Mouse (Mus musculus): ENCODE measurements around the gene Tpcn1. TPM values are rescaled to one million over a fixed set of nuclear protein-coding genes. Genes with fewer than 3 reads are reported as not detected.
A peak's percentile ranks its signal among the peaks of the same experiment; 100 is the strongest.

The Tpcn1 gene
- polyA plus RNA-seq, 1 experiment from 2014 or later: 18.1 TPM

GRCm38 (mm10) chr5:120576781-120577301, 11.6 kb downstream of the Tpcn1 start:
- Histone ChIP-seq H3K27ac (replicated peaks) (no peak overlapping the region), H3K4me3 (no peak overlapping the region), H3K4me2 (no peak overlapping the region), H3K9ac (no peak overlapping the region), H3K9me3 (no peaks in the 10 kb centered on the region), H3K27me3 (no peaks in the 10 kb centered on the region), H3K36me3 (no peaks in the 10 kb centered on the region), H3K4me1 (replicated peaks) (peaks cover 30% of the 10 kb centered on the region)
- no peak for ATAC-seq (ENCODE audit: low FRiP score, low read depth)
- WGBS: 81% methylated on average over 11 of the region's 11 CpGs

- Histone ChIP-seq H3K27me3 (no peaks in the 10 kb centered on the region), H3K36me3 (no peaks in the 10 kb centered on the region), H3K9me3 (no peaks in the 10 kb centered on the region), H3K4me3 (no peak overlapping the region), H3K9ac (no peak overlapping the region), H3K4me2 (no peak overlapping the region), H3K27ac (replicated peaks) (no peak overlapping the region), H3K4me1 (replicated peaks) (peaks cover 44% of the 10 kb centered on the region)
- ATAC-seq (ENCODE audit: low FRiP score, low read depth): no peak
- 74% methylated on average over 10 of the region's 10 CpGs for WGBS
Observed at GRCm38 (mm10) chr5:120574469-120575063, 13.9 kb downstream of the Tpcn1 start.

GRCm38 (mm10) chr5:120571056-120571740, 17.3 kb downstream of the Tpcn1 start:
- no peaks in the 10 kb centered on the region for H3K27me3 ChIP-seq
- peaks cover 61% of the 10 kb centered on the region for H3K4me1 ChIP-seq (replicated peaks)
- no peak overlapping the region for H3K4me3 ChIP-seq
- H3K9me3 ChIP-seq: no peaks in the 10 kb centered on the region
- H3K9ac ChIP-seq: no peak overlapping the region
- ATAC-seq (ENCODE audit: low FRiP score, low read depth): no peak
- 38% methylated on average over 14 of the region's 14 CpGs for WGBS
- no peak overlapping the region for H3K4me2 ChIP-seq
- H3K27ac ChIP-seq (replicated peaks): peak overlapping the region; percentile 60
- H3K36me3 ChIP-seq: no peaks in the 10 kb centered on the region

GRCm38 (mm10) chr5:120570289-120570897, 18.1 kb downstream of the Tpcn1 start:
- Histone ChIP-seq H3K27ac (replicated peaks) (no peak overlapping the region; the same call in 1 of the 2 replicates), H3K9ac (no peak overlapping the region), H3K4me2 (no peak overlapping the region), H3K4me1 (replicated peaks) (peaks cover 69% of the 10 kb centered on the region), H3K36me3 (no peaks in the 10 kb centered on the region), H3K9me3 (no peaks in the 10 kb centered on the region), H3K27me3 (no peaks in the 10 kb centered on the region), H3K4me3 (no peak overlapping the region)
- whole genome bisulfite sequencing: 80% methylated on average over 11 of the region's 11 CpGs
- ATAC-seq (ENCODE audit: low FRiP score, low read depth): no peak

- H3K27ac ChIP-seq (replicated peaks): 0 out of 2 replicates have a peak overlapping the region, but pooled peaks have one; percentile 88
- WGBS: 87% methylated on average over 3 of the region's 3 CpGs
Observed at GRCm38 (mm10) chr5:120569791-120570190, 18.7 kb downstream of the Tpcn1 start.

GRCm38 (mm10) chr5:120568964-120569363, 19.5 kb downstream of the Tpcn1 start:
- no peaks in the 10 kb centered on the region for H3K9me3 ChIP-seq
- WGBS: 82% methylated on average over 4 of the region's 4 CpGs
- H3K4me1 ChIP-seq (replicated peaks): peaks cover 79% of the 10 kb centered on the region
- no peak overlapping the region for H3K9ac ChIP-seq
- H3K4me2 ChIP-seq: peak overlapping the region; percentile 16; the same call in 1 of the 2 replicates
- no peak for ATAC-seq (ENCODE audit: low FRiP score, low read depth)
- H3K36me3 ChIP-seq: no peaks in the 10 kb centered on the region
- peak overlapping the region; percentile 88 for H3K27ac ChIP-seq (replicated peaks)
- no peak overlapping the region for H3K4me3 ChIP-seq
- H3K27me3 ChIP-seq: no peaks in the 10 kb centered on the region

More at GRCm38 (mm10) chr5:120569791-120570190, 18.7 kb downstream of the Tpcn1 start:
- Histone ChIP-seq H3K9me3 (no peaks in the 10 kb centered on the region), H3K36me3 (no peaks in the 10 kb centered on the region), H3K9ac (no peak overlapping the region), H3K4me1 (replicated peaks) (peaks cover 75% of the 10 kb centered on the region), H3K27me3 (no peaks in the 10 kb centered on the region), H3K4me2 (no peak overlapping the region), H3K4me3 (no peak overlapping the region)
- no peak for ATAC-seq (ENCODE audit: low FRiP score, low read depth)

- no peak overlapping the region for H3K4me3 ChIP-seq
- H3K9me3 ChIP-seq: no peaks in the 10 kb centered on the region
- no peaks in the 10 kb centered on the region for H3K27me3 ChIP-seq
- no peaks in the 10 kb centered on the region for H3K36me3 ChIP-seq
- peaks cover 86% of the 10 kb centered on the region for H3K4me1 ChIP-seq (replicated peaks)
- H3K27ac ChIP-seq (replicated peaks): peak overlapping the region; percentile 88
- ATAC-seq (ENCODE audit: low FRiP score, low read depth): no peak
- WGBS: 32% methylated on average over 9 of the region's 9 CpGs
- peak overlapping the region; percentile 16 for H3K4me2 ChIP-seq
- H3K9ac ChIP-seq: no peak overlapping the region
Observed at GRCm38 (mm10) chr5:120568336-120568768, 20.1 kb downstream of the Tpcn1 start.

GRCm38 (mm10) chr5:120567761-120568211, 20.7 kb downstream of the Tpcn1 start:
- 18% methylated on average over 14 of the region's 14 CpGs for WGBS

GRCm38 (mm10) chr5:120567253-120567701, 21.2 kb downstream of the Tpcn1 start:
- H3K36me3 ChIP-seq: no peaks in the 10 kb centered on the region
- no peaks in the 10 kb centered on the region for H3K27me3 ChIP-seq
- peak overlapping the region; percentile 88 for H3K27ac ChIP-seq (replicated peaks)
- ATAC-seq (ENCODE audit: low FRiP score, low read depth): peak; percentile 20
- H3K4me1 ChIP-seq (replicated peaks): peaks cover 86% of the 10 kb centered on the region
- H3K4me3 ChIP-seq: no peak overlapping the region
- peak overlapping the region; percentile 29; the same call in 1 of the 2 replicates for H3K9ac ChIP-seq
- WGBS: 7% methylated on average over 21 of the region's 21 CpGs
- no peaks in the 10 kb centered on the region for H3K9me3 ChIP-seq
- peak overlapping the region; percentile 16 for H3K4me2 ChIP-seq

More at GRCm38 (mm10) chr5:120567761-120568211, 20.7 kb downstream of the Tpcn1 start:
- Histone ChIP-seq H3K27ac (replicated peaks) (peak overlapping the region; percentile 88), H3K4me3 (no peak overlapping the region), H3K9ac (peak overlapping the region; percentile 29; the same call in 1 of the 2 replicates), H3K27me3 (no peaks in the 10 kb centered on the region), H3K4me1 (replicated peaks) (peaks cover 87% of the 10 kb centered on the region), H3K4me2 (peak overlapping the region; percentile 16), H3K9me3 (no peaks in the 10 kb centered on the region), H3K36me3 (no peaks in the 10 kb centered on the region)
- ATAC-seq (ENCODE audit: low FRiP score, low read depth): no peak

- Histone ChIP-seq H3K4me1 (replicated peaks) (peaks cover 88% of the 10 kb centered on the region), H3K4me3 (no peak overlapping the region), H3K27me3 (no peaks in the 10 kb centered on the region), H3K4me2 (peak overlapping the region; percentile 16), H3K9ac (peak overlapping the region; percentile 29), H3K36me3 (no peaks in the 10 kb centered on the region), H3K27ac (replicated peaks) (peak overlapping the region; percentile 88), H3K9me3 (no peaks in the 10 kb centered on the region)
- ATAC-seq (ENCODE audit: low FRiP score, low read depth): no peak
- WGBS: 33% methylated on average over 9 of the region's 9 CpGs
Observed at GRCm38 (mm10) chr5:120566681-120567252, 21.7 kb downstream of the Tpcn1 start.

- ATAC-seq (ENCODE audit: low FRiP score, low read depth): peak; percentile 52
- Histone ChIP-seq H3K36me3 (no peaks in the 10 kb centered on the region), H3K27me3 (no peaks in the 10 kb centered on the region), H3K4me1 (replicated peaks) (peaks cover 85% of the 10 kb centered on the region), H3K27ac (replicated peaks) (peak overlapping the region; percentile 88), H3K4me2 (peak overlapping the region; percentile 13), H3K9ac (no peak overlapping the region), H3K4me3 (no peak overlapping the region), H3K9me3 (no peaks in the 10 kb centered on the region)
- WGBS: 15% methylated on average over 5 of the region's 5 CpGs
Observed at GRCm38 (mm10) chr5:120566101-120566500, 22.4 kb downstream of the Tpcn1 start.
